ENCODE assay signal across 10 mouse cellular contexts in genomic region chr6:90852360-90852759, GRCm38 (mm10).
A peak's percentile ranks its signal among the peaks of the same experiment; 100 is the strongest.
DNase-seq lines count a peak whose midpoint lies in the region; ATAC-seq and TF ChIP-seq lines count a peak whose summit lies in the region.
"Had no signal": no experiment of that assay in that cellular context is flagged by ENCODE, and none has a peak within 500 bp of the region (broad histone marks: within the 10 kb centered on the region; RNA-seq: fewer than 3 reads in every experiment).

No protein-coding gene starts in this region.

- peak; percentile 9 for DNase-seq in liver
- peak; percentile 12 for DNase-seq in ES-E14 (ENCODE audit: low read depth, low spot score)
- DNase-seq in c-Kit-positive CD71-negative TER-119-negative erythroid progenitor cells, embryonic 14.5 days (ENCODE audit: low read depth) = peak; percentile 13
- DNase-seq in limb, embryonic 14.5 days (ENCODE audit: low spot score) = peak; percentile 56
- DNase-seq in spleen, postnatal 36 days (ENCODE audit: low spot score in 2 of 2) = no peak

- H3K27ac ChIP-seq in liver, embryonic 12.5 days = no peak overlapping the region
- no peak overlapping the region for H3K27ac ChIP-seq in ES-E14 (ENCODE audit: insufficient read depth, low read depth, low read length, poor library complexity, severe bottlenecking)
- no peak overlapping the region for H3K27ac ChIP-seq in limb, embryonic 14.5 days (replicated peaks; ENCODE audit: low read depth, low read length)
- H3K27ac ChIP-seq: embryonic facial prominence, embryonic 12.5 days; intestine, embryonic 15.5 days; liver, embryonic 15.5 days had no signal

- in situ Hi-C loops in ES-E14 (cut with MboI; ENCODE audit: low sequenced_read_pairs in 2 of 2, unreplicated experiment in 2 of 2) = no loop called here

- 32% methylated on average over 2 of the region's 2 CpGs for WGBS in liver, embryonic 12.5 days (ENCODE audit: insufficient replicate concordance)
- 13% methylated on average over 2 of the region's 2 CpGs for WGBS in limb, embryonic 14.5 days

- H3K27me3 ChIP-seq in liver, embryonic 12.5 days (replicated peaks) = peaks cover 10% of the 10 kb centered on the region; the same call in 1 of the 2 replicates
- no peaks in the 10 kb centered on the region for H3K27me3 ChIP-seq in limb, embryonic 14.5 days (ENCODE audit: control insufficient read depth, insufficient read depth, low read length)
- H3K27me3 ChIP-seq: embryonic facial prominence, embryonic 12.5 days; intestine, embryonic 15.5 days; liver, embryonic 15.5 days had no signal

- no peaks in the 10 kb centered on the region for H3K9me3 ChIP-seq in liver, embryonic 12.5 days (replicated peaks)
- no peaks in the 10 kb centered on the region for H3K9me3 ChIP-seq in ES-E14 (ENCODE audit: control insufficient read depth, insufficient read depth, low read depth, low read length)
- H3K9me3 ChIP-seq in limb, embryonic 14.5 days (ENCODE audit: control insufficient read depth, low read length) = no peaks in the 10 kb centered on the region
- H3K9me3 ChIP-seq: embryonic facial prominence, embryonic 12.5 days; intestine, embryonic 15.5 days; liver, embryonic 15.5 days had no signal

- no peak overlapping the region for H3K9ac ChIP-seq in liver, embryonic 12.5 days
- no peak overlapping the region for H3K9ac ChIP-seq in ES-E14 (ENCODE audit: insufficient read depth, low read depth, low read length, poor library complexity, severe bottlenecking)
- H3K9ac ChIP-seq in limb, embryonic 14.5 days (ENCODE audit: low read depth, low read length, severe bottlenecking) = no peak overlapping the region
- H3K9ac ChIP-seq: embryonic facial prominence, embryonic 12.5 days; intestine, embryonic 15.5 days; liver, embryonic 15.5 days had no signal

- H3K4me2 ChIP-seq in liver, embryonic 12.5 days = no peak overlapping the region
- no peak overlapping the region for H3K4me2 ChIP-seq in limb, embryonic 14.5 days (replicated peaks; ENCODE audit: low read depth, low read length, severe bottlenecking)
- H3K4me2 ChIP-seq: embryonic facial prominence, embryonic 12.5 days; intestine, embryonic 15.5 days; liver, embryonic 15.5 days had no signal

- no peak for ATAC-seq in liver, embryonic 12.5 days
- ATAC-seq in limb, embryonic 14.5 days (ENCODE audit: low FRiP score, low read depth) = no peak
- no peak for ATAC-seq in inflammation-experienced regulatory T-cells, adult 6 months
- ATAC-seq: intestine, embryonic 15.5 days had no signal

- no peaks in the 10 kb centered on the region for H3K36me3 ChIP-seq in liver, embryonic 12.5 days
- no peaks in the 10 kb centered on the region for H3K36me3 ChIP-seq in ES-E14 (ENCODE audit: control insufficient read depth, insufficient read depth, low read length, poor library complexity, severe bottlenecking)
- H3K36me3 ChIP-seq in limb, embryonic 14.5 days (ENCODE audit: control insufficient read depth, insufficient read depth, low read length) = no peaks in the 10 kb centered on the region
- H3K36me3 ChIP-seq: embryonic facial prominence, embryonic 12.5 days; intestine, embryonic 15.5 days; liver, embryonic 15.5 days had no signal

- no peak for TF ChIP-seq POLR2A in limb, embryonic 14.5 days (IDR thresholded peaks at IDR 0.05; ENCODE audit: borderline replicate concordance, extremely low read depth, insufficient read depth, insufficient read length)

- H3K4me1 ChIP-seq in liver, embryonic 12.5 days = no peaks in the 10 kb centered on the region
- no peaks in the 10 kb centered on the region for H3K4me1 ChIP-seq in ES-E14 (ENCODE audit: control insufficient read depth in 2 of 2, insufficient read depth in 2 of 2, low read length in 2 of 2, poor library complexity in 1 of 2)
- H3K4me1 ChIP-seq in limb, embryonic 14.5 days (ENCODE audit: control insufficient read depth, insufficient read depth, low read length) = no peaks in the 10 kb centered on the region
- H3K4me1 ChIP-seq: embryonic facial prominence, embryonic 12.5 days; intestine, embryonic 15.5 days; liver, embryonic 15.5 days had no signal

- H3K4me3 ChIP-seq in liver, embryonic 12.5 days = no peak overlapping the region
- H3K4me3 ChIP-seq in ES-E14 (ENCODE audit: insufficient read depth in 1 of 2, low read depth in 1 of 2, low read length in 2 of 2, poor library complexity in 1 of 2, severe bottlenecking in 1 of 2) = no peak overlapping the region
- no peak overlapping the region for H3K4me3 ChIP-seq in limb, embryonic 14.5 days (replicated peaks; ENCODE audit: low read length)
- H3K4me3 ChIP-seq: embryonic facial prominence, embryonic 12.5 days; intestine, embryonic 15.5 days; liver, embryonic 15.5 days had no signal

TF ChIP-seq in ES-E14, 5 proteins besides CTCF, POLR2A, EP300 and RAD21:
- TF ChIP-seq HCFC1 (IDR thresholded peaks at IDR 0.05; ENCODE audit: borderline replicate concordance, insufficient read depth, low read length) = no peak
- TF ChIP-seq ZC3H11A (IDR thresholded peaks at IDR 0.05; ENCODE audit: borderline replicate concordance, low read depth, low read length) = no peak
- no peak for TF ChIP-seq MAFK (IDR thresholded peaks at IDR 0.05; ENCODE audit: insufficient read depth, low read depth, low read length)
- no peak for TF ChIP-seq ZNF384 (IDR thresholded peaks at IDR 0.05; ENCODE audit: low read depth, low read length)

Comparison
In these comparisons a context has a peak if more than half of its experiments do, and no peak if none do; other contexts are left out.
1. DNase-seq: peak in liver (single experiment), ES-E14 (single experiment), c-Kit-positive CD71-negative TER-119-negative erythroid progenitor cells, embryonic 14.5 days (single experiment) and limb, embryonic 14.5 days (single experiment); none in spleen, postnatal 36 days (0 of 2).